Mouse (Mus musculus): Measurements from ENCODE around the gene Kcnab1.

DNA sequence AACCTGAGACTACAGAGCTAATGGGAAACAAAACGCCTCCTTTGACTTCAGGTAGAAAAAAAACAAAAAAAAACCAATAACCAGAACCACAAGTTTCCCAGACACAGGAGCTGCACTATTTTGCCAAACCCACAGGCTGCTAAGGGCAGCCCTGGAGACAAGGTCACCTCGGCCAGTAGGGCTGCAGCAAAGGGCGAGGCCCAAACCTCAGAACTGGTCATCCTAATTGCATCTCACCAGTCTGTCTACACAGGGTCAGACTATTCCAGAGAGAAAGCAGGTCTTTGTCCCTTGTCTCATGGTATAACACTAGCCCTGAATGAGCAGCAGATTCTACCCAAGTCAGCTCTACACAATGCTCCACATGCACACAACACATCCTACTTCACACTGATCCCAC is 265.5 kb downstream of the Kcnab1 start:
- TF ChIP-seq CTCF (IDR thresholded peaks at IDR 0.05; ENCODE audit: low read depth): no peak
- TF ChIP-seq EP300 (optimal IDR thresholded peaks at IDR 0.05): no peak

Data from stomach, postnatal 0 days (tissue).